Mouse (Mus musculus): ENCODE results near the gene Tmed4. TPM values are rescaled to one million over a fixed set of nuclear protein-coding genes. Genes with fewer than 3 reads are reported as not detected.

Tmed4 gene
- total RNA-seq (2012; rRNA removed) (47.8 and 60.9 TPM in 2 replicates), polyA plus RNA-seq (2012; ENCODE audit: insufficient read depth in 1 of 2, insufficient read length in 2 of 2, low read depth in 1 of 2, low replicate concordance in 2 of 2, missing spikeins in 1 of 2) (10 to 100 TPM in 1 of 2 experiments, not detected in 1; 66.5 TPM)

DNA sequence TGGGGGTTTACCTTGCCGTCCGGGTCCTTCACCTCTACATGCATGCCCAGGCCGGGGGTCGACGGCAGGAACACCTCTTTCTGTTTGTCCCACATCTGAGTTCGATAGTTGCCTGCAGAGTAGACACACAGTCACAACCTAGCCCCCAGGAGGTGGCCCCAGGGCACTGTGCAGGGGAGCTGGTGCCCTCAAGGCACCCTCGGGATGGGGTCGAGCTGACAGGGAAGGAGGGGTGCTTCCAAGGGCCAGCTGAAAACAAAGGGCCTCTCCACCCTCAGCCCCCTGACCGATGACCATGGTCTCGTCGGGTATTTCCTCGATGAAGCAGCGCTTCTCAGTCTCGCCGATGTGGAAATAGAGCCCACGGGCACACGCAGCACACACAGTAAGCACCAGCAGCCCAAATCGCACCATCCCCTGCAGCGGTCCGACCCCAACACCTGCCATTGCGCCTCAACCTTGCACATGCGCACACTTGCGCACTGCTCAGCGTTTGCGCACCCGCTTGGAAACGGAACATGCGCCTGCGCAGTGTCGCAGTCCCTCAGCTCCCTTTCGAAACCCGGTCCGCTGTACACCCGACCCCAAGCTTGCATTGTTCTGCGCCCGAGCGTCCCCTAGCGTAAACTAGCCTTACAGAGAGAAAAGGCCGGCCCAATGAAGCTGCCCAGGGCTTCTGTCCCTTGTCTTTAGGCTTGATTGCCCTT is at the start of gene Tmed4:
TSS of gene Tmed4 (minus strand) at position 484 of the 707 bp plus-strand sequence.
- Histone ChIP-seq H3K4me1 (ENCODE audit: control insufficient read depth in 1 of 2, insufficient read depth in 2 of 2, low read length in 2 of 2) (peaks cover 0 to 14% of the 10 kb centered on the region in 2 experiments; a peak in 3 of 4 replicates), H3K27ac (ENCODE audit: control insufficient read depth, low read depth, low read length) (peak within 1 kb of the TSS; percentile 60), H3K27me3 (ENCODE audit: control insufficient read depth in 1 of 2, insufficient read depth in 2 of 2, low read length in 2 of 2) (peaks cover 0 to 1% of the 10 kb centered on the region in 2 experiments; a peak in 1 of 4 replicates)

DNA sequence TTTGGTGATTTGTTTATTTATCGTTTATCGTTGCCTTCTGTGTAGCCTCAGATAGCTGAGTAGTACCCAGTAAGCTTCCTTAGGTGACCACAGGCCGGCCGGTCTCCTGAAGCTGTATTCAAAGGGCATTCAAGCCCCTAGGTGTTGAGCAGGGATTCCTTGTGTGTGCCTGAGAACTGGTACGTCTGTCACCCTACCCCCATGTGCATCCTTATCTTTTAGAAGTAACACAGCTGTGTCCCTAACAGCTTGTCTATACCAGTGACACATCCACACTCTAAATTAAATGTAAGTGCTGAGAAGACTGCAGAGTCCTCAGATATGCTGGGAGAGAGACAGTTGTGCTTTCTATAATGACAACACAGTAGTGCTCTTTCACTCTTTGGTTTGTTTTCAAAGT is 48.7 kb upstream of the Tmed4 start:
- H3K36me3 ChIP-seq (ENCODE audit: control insufficient read depth in 1 of 2, insufficient read depth in 2 of 2, low read length in 2 of 2): peaks cover 15 to 22% of the 10 kb centered on the region in 2 experiments
- H3K4me3 ChIP-seq (ENCODE audit: control insufficient read depth in 1 of 2, insufficient read depth in 1 of 2, low read depth in 2 of 2, low read length in 2 of 2): no peak overlapping the region
- H3K27me3 ChIP-seq (ENCODE audit: control insufficient read depth in 1 of 2, insufficient read depth in 2 of 2, low read length in 2 of 2): no peaks in the 10 kb centered on the region
- DNase-seq (ENCODE audit: low read depth, low spot score): no peak
- H3K4me1 ChIP-seq (ENCODE audit: control insufficient read depth in 1 of 2, insufficient read depth in 2 of 2, low read length in 2 of 2): peaks cover 0 to 3% of the 10 kb centered on the region in 2 experiments; a peak in 2 of 4 replicates
- no peak overlapping the region for H3K9ac ChIP-seq (ENCODE audit: control insufficient read depth, low read depth, low read length, poor library complexity, severe bottlenecking)
- H3K79me2 ChIP-seq (ENCODE audit: control insufficient read depth, insufficient read depth, low read length, poor library complexity): no peaks in the 10 kb centered on the region
- H3K27ac ChIP-seq (ENCODE audit: control insufficient read depth, low read depth, low read length): no peak overlapping the region
- H3K9me3 ChIP-seq (replicated peaks; ENCODE audit: insufficient read depth, low read length): no peaks in the 10 kb centered on the region
- no peak for TF ChIP-seq MYC (IDR thresholded peaks at IDR 0.05; ENCODE audit: low read depth, low read length)
- TF ChIP-seq ZMIZ1 (IDR thresholded peaks at IDR 0.05; ENCODE audit: low read depth, low read length): no peak
- no peak for TF ChIP-seq USF2 (IDR thresholded peaks at IDR 0.05; ENCODE audit: borderline replicate concordance in 1 of 2, insufficient read depth in 1 of 2, low read depth in 1 of 2, low read length in 2 of 2)
- TF ChIP-seq CTCF (IDR thresholded peaks at IDR 0.05 in 2 of 3, conservative IDR thresholded peaks at IDR 0.05 in 1 of 3; ENCODE audit: control insufficient read depth in 1 of 3, insufficient read depth in 1 of 3, low read depth in 2 of 3, low read length in 3 of 3, poor library complexity in 1 of 3, severe bottlenecking in 1 of 3): no peak

More for the DNA sequence above, at the start of gene Tmed4:
- Histone ChIP-seq H3K4me3 (ENCODE audit: control insufficient read depth in 1 of 2, insufficient read depth in 1 of 2, low read depth in 2 of 2, low read length in 2 of 2) (peak within 1 kb of the TSS; percentile 69 to 89), H3K79me2 (ENCODE audit: control insufficient read depth, insufficient read depth, low read length, poor library complexity) (peaks cover 12% of the 10 kb centered on the region), H3K36me3 (ENCODE audit: control insufficient read depth in 1 of 2, insufficient read depth in 2 of 2, low read length in 2 of 2) (peaks cover 0 to 10% of the 10 kb centered on the region in 2 experiments; a peak in 2 of 4 replicates), H3K9me3 (replicated peaks; ENCODE audit: insufficient read depth, low read length) (no peaks in the 10 kb centered on the region), H3K9ac (ENCODE audit: control insufficient read depth, low read depth, low read length, poor library complexity, severe bottlenecking) (peak within 1 kb of the TSS; percentile 76)
- TF ChIP-seq MAX (IDR thresholded peaks at IDR 0.05; ENCODE audit: low read length) (no peak; the same call in 1 of the 2 replicates), HCFC1 (IDR thresholded peaks at IDR 0.05; ENCODE audit: low read depth, low read length) (peak; percentile 84), BHLHE40 (IDR thresholded peaks at IDR 0.05; ENCODE audit: borderline replicate concordance, low read depth, low read length) (no peak), ELF1 (IDR thresholded peaks at IDR 0.05; ENCODE audit: low read depth, low read length) (0 out of 2 replicates have a peak, but pooled peaks have one; percentile 20), NRF1 (IDR thresholded peaks at IDR 0.05; ENCODE audit: insufficient read depth, low read depth, low read length, poor library complexity, severe bottlenecking) (peak; percentile 98), POLR2AphosphoS5 (IDR thresholded peaks at IDR 0.05; ENCODE audit: borderline replicate concordance, low read depth, low read length) (no peak), SMC3 (IDR thresholded peaks at IDR 0.05; ENCODE audit: low read depth, low read length) (peak; percentile 52), MYC (IDR thresholded peaks at IDR 0.05; ENCODE audit: low read depth, low read length) (peak; percentile 84), KAT2A (conservative IDR thresholded peaks at IDR 0.05; ENCODE audit: low read depth, low read length) (no peak; the same call in 1 of the 2 replicates), NELFE (IDR thresholded peaks at IDR 0.05; ENCODE audit: low read depth, low read length) (peak; percentile 99), TCF12 (IDR thresholded peaks at IDR 0.05; ENCODE audit: low read depth, low read length) (peak; percentile 53), JUND (IDR thresholded peaks at IDR 0.05; ENCODE audit: low read depth, low read length) (no peak), CHD1 (IDR thresholded peaks at IDR 0.05; ENCODE audit: low read depth, low read length) (peak; percentile 86; the same call in 1 of the 2 replicates), ZC3H11A (IDR thresholded peaks at IDR 0.05; ENCODE audit: low read depth, low read length) (no peak), GATA1 (IDR thresholded peaks at IDR 0.05; ENCODE audit: low read depth, low read length) (no peak), POLR2A (IDR thresholded peaks at IDR 0.05; ENCODE audit: control insufficient read depth in 1 of 2, insufficient read depth in 1 of 2, low read depth in 1 of 2, low read length in 2 of 2, poor library complexity in 1 of 2) (peak; percentile 90 to 98), TBP (IDR thresholded peaks at IDR 0.05; ENCODE audit: low read depth, low read length) (peak; percentile 80), SIN3A (IDR thresholded peaks at IDR 0.05; ENCODE audit: low read length) (peak; percentile 92), ZMIZ1 (IDR thresholded peaks at IDR 0.05; ENCODE audit: low read depth, low read length) (peak; percentile 96), CTCF (IDR thresholded peaks at IDR 0.05 in 2 of 3, conservative IDR thresholded peaks at IDR 0.05 in 1 of 3; ENCODE audit: control insufficient read depth in 1 of 3, insufficient read depth in 1 of 3, low read depth in 2 of 3, low read length in 3 of 3, poor library complexity in 1 of 3, severe bottlenecking in 1 of 3) (peak; percentile 63 to 89 (median 76)), MXI1 (IDR thresholded peaks at IDR 0.05; ENCODE audit: low read depth, low read length) (peak; percentile 73), GABPA (IDR thresholded peaks at IDR 0.05; ENCODE audit: low read depth, low read length) (no peak), RCOR1 (IDR thresholded peaks at IDR 0.05; ENCODE audit: low read depth, low read length) (no peak; the same call in 1 of the 2 replicates), ETS1 (IDR thresholded peaks at IDR 0.05; ENCODE audit: low read depth, low read length) (0 out of 2 replicates have a peak, but pooled peaks have one; percentile 22), EP300 (IDR thresholded peaks at IDR 0.05; ENCODE audit: low read depth in 1 of 2, low read length in 2 of 2) (0 out of 4 replicates have a peak, but pooled peaks of 1 of the 2 experiments have one; percentile 4), POLR2AphosphoS2 (IDR thresholded peaks at IDR 0.05; ENCODE audit: low read length) (peak; percentile 97), RAD21 (IDR thresholded peaks at IDR 0.05; ENCODE audit: low read depth, low read length) (peak; percentile 53), MAZ (IDR thresholded peaks at IDR 0.05; ENCODE audit: low read depth, low read length) (peak; percentile 83)
- peak; percentile 99 for DNase-seq (ENCODE audit: low read depth, low spot score)

Data from MEL (cell line).